Mouse (Mus musculus): ENCODE measurements around the gene Colq. TPM values are rescaled to one million over a fixed set of nuclear protein-coding genes. Genes with fewer than 3 reads are reported as not detected.

Gene Colq
- polyA plus RNA-seq, 1 experiment = 3.0 TPM

GRCm38 (mm10) chr14:31509911-31510310, 81.2 kb downstream of the Colq start:
- Histone ChIP-seq H3K79me2 (ENCODE audit: control insufficient read depth, insufficient read depth) (no peaks in the 10 kb centered on the region), H3ac (ENCODE audit: control insufficient read depth, insufficient read length) (no peak overlapping the region), H3K27me3 (ENCODE audit: control insufficient read depth, insufficient read depth, insufficient read length) (no peaks in the 10 kb centered on the region), H3K36me3 (ENCODE audit: control insufficient read depth, insufficient read depth) (peaks cover 29% of the 10 kb centered on the region), H3K4me2 (ENCODE audit: low read depth) (no peak overlapping the region), H3K4me3 (no peak overlapping the region)
- no peak for TF ChIP-seq SRF (IDR thresholded peaks at IDR 0.05; ENCODE audit: control insufficient read depth, insufficient read length, low read depth)
- no peak for TF ChIP-seq TCF3 (IDR thresholded peaks at IDR 0.05; ENCODE audit: insufficient read length, low read depth)
- no peak for TF ChIP-seq REST (IDR thresholded peaks at IDR 0.05; ENCODE audit: insufficient read depth, insufficient read length)
- no peak for TF ChIP-seq CEBPB (IDR thresholded peaks at IDR 0.05; ENCODE audit: insufficient read depth, poor library complexity, severe bottlenecking)
- no peak for TF ChIP-seq MYOG (IDR thresholded peaks at IDR 0.05; ENCODE audit: control insufficient read depth in 1 of 3, insufficient read depth in 1 of 3, insufficient read length in 2 of 3, low read depth in 2 of 3)
- no peak for TF ChIP-seq POLR2AphosphoS2 (IDR thresholded peaks at IDR 0.05; ENCODE audit: insufficient read length, low read depth)
- no peak for TF ChIP-seq TCF12 (IDR thresholded peaks at IDR 0.05; ENCODE audit: insufficient read depth, poor library complexity, severe bottlenecking)
- no peak for TF ChIP-seq MAX (IDR thresholded peaks at IDR 0.05; ENCODE audit: low read depth)
- no peak for TF ChIP-seq USF1 (IDR thresholded peaks at IDR 0.05; ENCODE audit: low read depth)
- no peak for TF ChIP-seq POLR2A (IDR thresholded peaks at IDR 0.05; ENCODE audit: insufficient read length, low read depth)
- no peak for TF ChIP-seq E2F4 (IDR thresholded peaks at IDR 0.05; ENCODE audit: insufficient read depth)
- TF ChIP-seq MYOD1 (IDR thresholded peaks at IDR 0.05; ENCODE audit: control insufficient read depth in 1 of 3, insufficient read length in 2 of 3, low read depth in 2 of 3) = no peak

DNA sequence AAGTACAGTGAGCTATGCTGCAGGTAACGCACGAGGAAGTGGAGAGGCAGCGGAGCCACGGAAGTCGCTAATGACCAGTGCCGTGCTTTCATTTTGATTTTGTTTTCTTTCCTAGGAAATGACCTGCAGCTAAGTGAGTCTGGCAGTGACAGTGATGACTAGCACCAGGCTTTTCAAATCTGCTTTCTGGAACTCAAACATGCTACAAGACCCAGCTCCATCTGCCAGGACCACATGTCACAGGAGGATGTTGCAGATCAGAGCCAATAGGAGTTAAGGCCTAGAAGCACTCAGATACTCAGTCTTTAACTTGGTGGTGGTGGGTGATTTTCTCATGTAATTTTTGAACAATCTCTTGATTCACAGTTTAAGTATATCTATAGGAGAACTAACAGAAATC, 84.7 kb downstream of the Colq start:
- Histone ChIP-seq H3K36me3 (ENCODE audit: control insufficient read depth, insufficient read depth) (peaks cover 60% of the 10 kb centered on the region), H3K4me2 (ENCODE audit: low read depth) (no peak overlapping the region), H3ac (ENCODE audit: control insufficient read depth, insufficient read length) (no peak overlapping the region), H3K27me3 (ENCODE audit: control insufficient read depth, insufficient read depth, insufficient read length) (no peaks in the 10 kb centered on the region), H3K79me2 (ENCODE audit: control insufficient read depth, insufficient read depth) (peaks cover 3% of the 10 kb centered on the region), H3K4me3 (no peak overlapping the region)
- no peak for TF ChIP-seq TCF3 (IDR thresholded peaks at IDR 0.05; ENCODE audit: insufficient read length, low read depth)
- no peak for TF ChIP-seq E2F4 (IDR thresholded peaks at IDR 0.05; ENCODE audit: insufficient read depth)
- no peak for TF ChIP-seq POLR2A (IDR thresholded peaks at IDR 0.05; ENCODE audit: insufficient read length, low read depth)
- no peak for TF ChIP-seq MYOG (IDR thresholded peaks at IDR 0.05; ENCODE audit: control insufficient read depth in 1 of 3, insufficient read depth in 1 of 3, insufficient read length in 2 of 3, low read depth in 2 of 3)
- no peak for TF ChIP-seq CEBPB (IDR thresholded peaks at IDR 0.05; ENCODE audit: insufficient read depth, poor library complexity, severe bottlenecking)
- no peak for TF ChIP-seq TCF12 (IDR thresholded peaks at IDR 0.05; ENCODE audit: insufficient read depth, poor library complexity, severe bottlenecking)
- no peak for TF ChIP-seq SRF (IDR thresholded peaks at IDR 0.05; ENCODE audit: control insufficient read depth, insufficient read length, low read depth)
- no peak for TF ChIP-seq POLR2AphosphoS2 (IDR thresholded peaks at IDR 0.05; ENCODE audit: insufficient read length, low read depth)
- no peak for TF ChIP-seq REST (IDR thresholded peaks at IDR 0.05; ENCODE audit: insufficient read depth, insufficient read length)
- no peak for TF ChIP-seq MYOD1 (IDR thresholded peaks at IDR 0.05; ENCODE audit: control insufficient read depth in 1 of 3, insufficient read length in 2 of 3, low read depth in 2 of 3)
- TF ChIP-seq USF1 (IDR thresholded peaks at IDR 0.05; ENCODE audit: low read depth) = no peak
- TF ChIP-seq MAX (IDR thresholded peaks at IDR 0.05; ENCODE audit: low read depth) = no peak

DNA sequence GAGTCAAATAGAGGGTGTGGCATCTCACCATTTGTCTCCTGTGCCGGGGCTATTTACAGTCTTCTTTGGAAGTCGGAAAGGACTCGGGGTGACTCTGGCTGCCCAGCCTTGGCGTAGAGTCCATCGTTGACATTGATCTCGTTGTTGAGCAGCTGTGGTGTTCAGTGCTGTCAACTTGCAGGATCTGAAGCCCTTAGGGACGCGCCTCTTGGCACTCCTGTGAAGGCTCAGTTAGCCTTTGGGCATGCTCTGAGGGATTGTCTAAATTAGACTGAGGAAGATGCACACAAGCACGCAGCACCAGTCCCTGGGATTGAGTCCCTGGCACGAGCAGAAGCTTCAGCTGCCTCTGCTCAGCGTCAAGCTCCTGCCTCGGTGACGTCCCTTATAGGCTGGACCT, 87.7 kb downstream of the Colq start:
- H3K27me3 ChIP-seq (ENCODE audit: control insufficient read depth, insufficient read depth, insufficient read length) = no peaks in the 10 kb centered on the region
- no peak overlapping the region for H3K4me3 ChIP-seq
- TF ChIP-seq MYOD1 (IDR thresholded peaks at IDR 0.05; ENCODE audit: control insufficient read depth in 1 of 3, insufficient read length in 2 of 3, low read depth in 2 of 3) = peak in 1 of 3 experiments; percentile 43
- TF ChIP-seq POLR2A (IDR thresholded peaks at IDR 0.05; ENCODE audit: insufficient read length, low read depth) = no peak
- TF ChIP-seq MYOG (IDR thresholded peaks at IDR 0.05; ENCODE audit: control insufficient read depth in 1 of 3, insufficient read depth in 1 of 3, insufficient read length in 2 of 3, low read depth in 2 of 3) = peak in 1 of 3 experiments; percentile 15
- H3K4me2 ChIP-seq (ENCODE audit: low read depth) = no peak overlapping the region
- peaks cover 12% of the 10 kb centered on the region for H3K79me2 ChIP-seq (ENCODE audit: control insufficient read depth, insufficient read depth)
- peaks cover 71% of the 10 kb centered on the region for H3K36me3 ChIP-seq (ENCODE audit: control insufficient read depth, insufficient read depth)
- H3ac ChIP-seq (ENCODE audit: control insufficient read depth, insufficient read length) = no peak overlapping the region

- no peak overlapping the region for H3K4me3 ChIP-seq
- H3K4me2 ChIP-seq (ENCODE audit: low read depth) = no peak overlapping the region
- H3ac ChIP-seq (ENCODE audit: control insufficient read depth, insufficient read length) = no peak overlapping the region
- no peaks in the 10 kb centered on the region for H3K27me3 ChIP-seq (ENCODE audit: control insufficient read depth, insufficient read depth, insufficient read length)
- H3K79me2 ChIP-seq (ENCODE audit: control insufficient read depth, insufficient read depth) = peaks cover 45% of the 10 kb centered on the region
- TF ChIP-seq TCF3 (IDR thresholded peaks at IDR 0.05; ENCODE audit: insufficient read length, low read depth) (no peak), MAX (IDR thresholded peaks at IDR 0.05; ENCODE audit: low read depth) (no peak), CEBPB (IDR thresholded peaks at IDR 0.05; ENCODE audit: insufficient read depth, poor library complexity, severe bottlenecking) (no peak), TCF12 (IDR thresholded peaks at IDR 0.05; ENCODE audit: insufficient read depth, poor library complexity, severe bottlenecking) (no peak), POLR2A (IDR thresholded peaks at IDR 0.05; ENCODE audit: insufficient read length, low read depth) (no peak), REST (IDR thresholded peaks at IDR 0.05; ENCODE audit: insufficient read depth, insufficient read length) (no peak), SRF (IDR thresholded peaks at IDR 0.05; ENCODE audit: control insufficient read depth, insufficient read length, low read depth) (no peak), MYOD1 (IDR thresholded peaks at IDR 0.05; ENCODE audit: control insufficient read depth in 1 of 3, insufficient read length in 2 of 3, low read depth in 2 of 3) (no peak), POLR2AphosphoS2 (IDR thresholded peaks at IDR 0.05; ENCODE audit: insufficient read length, low read depth) (no peak), MYOG (IDR thresholded peaks at IDR 0.05; ENCODE audit: control insufficient read depth in 1 of 3, insufficient read depth in 1 of 3, insufficient read length in 2 of 3, low read depth in 2 of 3) (no peak), E2F4 (IDR thresholded peaks at IDR 0.05; ENCODE audit: insufficient read depth) (no peak), USF1 (IDR thresholded peaks at IDR 0.05; ENCODE audit: low read depth) (no peak)
- H3K36me3 ChIP-seq (ENCODE audit: control insufficient read depth, insufficient read depth) = peaks cover 52% of the 10 kb centered on the region
Observed at GRCm38 (mm10) chr14:31499526-31499925, 91.6 kb downstream of the Colq start.

- Histone ChIP-seq H3ac (ENCODE audit: control insufficient read depth, insufficient read length) (peak overlapping the region; percentile 46), H3K27me3 (ENCODE audit: control insufficient read depth, insufficient read depth, insufficient read length) (no peaks in the 10 kb centered on the region), H3K4me2 (ENCODE audit: low read depth) (peak overlapping the region; percentile 91), H3K4me3 (peak overlapping the region; percentile 99), H3K36me3 (ENCODE audit: control insufficient read depth, insufficient read depth) (peaks cover 22% of the 10 kb centered on the region), H3K79me2 (ENCODE audit: control insufficient read depth, insufficient read depth) (peaks cover 70% of the 10 kb centered on the region)
- no peak for TF ChIP-seq SRF (IDR thresholded peaks at IDR 0.05; ENCODE audit: control insufficient read depth, insufficient read length, low read depth)
- peak in 2 of 3 experiments; percentile 72 to 85 for TF ChIP-seq MYOG (IDR thresholded peaks at IDR 0.05; ENCODE audit: control insufficient read depth in 1 of 3, insufficient read depth in 1 of 3, insufficient read length in 2 of 3, low read depth in 2 of 3)
- TF ChIP-seq TCF12 (IDR thresholded peaks at IDR 0.05; ENCODE audit: insufficient read depth, poor library complexity, severe bottlenecking) = peak; percentile 51
- peak; percentile 46 to 76 (median 49) for TF ChIP-seq MYOD1 (IDR thresholded peaks at IDR 0.05; ENCODE audit: control insufficient read depth in 1 of 3, insufficient read length in 2 of 3, low read depth in 2 of 3)
- TF ChIP-seq TCF3 (IDR thresholded peaks at IDR 0.05; ENCODE audit: insufficient read length, low read depth) = no peak
- TF ChIP-seq E2F4 (IDR thresholded peaks at IDR 0.05; ENCODE audit: insufficient read depth) = no peak
- TF ChIP-seq POLR2A (IDR thresholded peaks at IDR 0.05; ENCODE audit: insufficient read length, low read depth) = no peak
Observed at GRCm38 (mm10) chr14:31496241-31496646, 94.9 kb downstream of the Colq start.

Data from myocyte (in vitro differentiated cells).